Mouse (Mus musculus) kidney, adult 18-20 months (tissue): ENCODE measurements around the gene Rbm38.
A peak's percentile ranks its signal among the peaks of the same experiment; 100 is the strongest.

ENCODE experiments used
- DNase-seq: peaks from one replicate; pipeline ENCODE4 v3.0.0; 2021

Gene Rbm38

DNA sequence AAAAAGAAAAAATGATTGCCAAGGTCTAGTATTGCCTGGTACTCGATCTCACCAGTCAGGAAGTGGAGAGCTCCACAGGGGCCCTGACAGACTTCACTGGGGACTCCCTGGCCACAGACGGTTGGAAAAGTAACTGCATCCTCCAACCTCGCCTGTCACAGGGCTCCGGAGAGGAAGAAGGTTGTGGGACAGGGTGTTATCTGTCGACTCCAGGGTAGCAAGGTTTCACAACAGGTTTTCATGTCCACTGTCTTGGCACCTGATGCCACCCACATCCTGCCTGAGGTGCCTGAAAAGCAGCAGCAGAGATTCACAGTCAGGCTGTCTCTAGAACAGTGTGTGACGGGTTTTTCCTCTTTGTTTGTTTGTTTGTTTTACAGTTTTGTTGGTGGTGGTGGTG is 2.4 kb upstream of the Rbm38 start:
- no peak for DNase-seq

DNA sequence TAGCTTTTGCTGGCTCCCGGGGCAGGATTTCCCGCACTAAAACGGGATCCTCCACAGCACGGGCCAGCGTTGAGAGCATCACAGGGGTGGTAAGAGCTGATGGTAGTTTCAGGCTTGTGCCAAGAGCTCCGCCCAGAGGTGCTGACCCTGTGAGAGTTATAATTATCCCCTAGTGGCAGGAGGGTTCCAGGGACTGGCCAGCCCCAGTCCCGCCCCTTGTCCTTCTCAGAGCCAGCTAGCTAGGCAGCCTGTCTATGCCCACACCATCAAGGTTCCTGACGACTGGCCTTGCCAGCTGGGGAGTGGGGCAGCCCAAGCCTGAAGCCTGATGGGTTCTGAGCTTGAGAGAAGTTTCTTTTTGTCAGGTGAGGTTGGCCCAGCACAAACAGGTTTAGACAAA is 1.7 kb upstream of the Rbm38 start:
- DNase-seq, result peak; percentile 47

DNA sequence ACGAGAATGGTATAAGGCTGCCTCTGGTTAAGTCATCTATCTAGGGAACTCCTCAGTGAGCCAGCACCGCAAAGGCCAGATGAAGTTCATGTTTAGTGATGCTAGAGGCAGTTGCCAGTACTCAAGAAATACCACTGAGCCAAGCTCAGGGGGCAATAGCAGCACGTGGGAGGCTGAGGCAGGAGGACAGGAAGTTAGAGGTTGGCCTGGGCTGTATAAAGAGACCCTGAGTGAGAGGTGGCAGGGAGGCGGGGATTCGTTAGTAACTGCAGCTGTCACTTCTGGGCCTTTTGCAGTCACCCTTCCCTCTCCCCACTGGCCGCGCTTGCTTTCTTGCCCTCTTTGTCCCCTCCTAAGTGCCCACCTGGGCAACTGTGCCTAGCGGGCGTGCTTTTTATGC is 976 bp upstream of the Rbm38 start:
- DNase-seq, result no peak

DNA sequence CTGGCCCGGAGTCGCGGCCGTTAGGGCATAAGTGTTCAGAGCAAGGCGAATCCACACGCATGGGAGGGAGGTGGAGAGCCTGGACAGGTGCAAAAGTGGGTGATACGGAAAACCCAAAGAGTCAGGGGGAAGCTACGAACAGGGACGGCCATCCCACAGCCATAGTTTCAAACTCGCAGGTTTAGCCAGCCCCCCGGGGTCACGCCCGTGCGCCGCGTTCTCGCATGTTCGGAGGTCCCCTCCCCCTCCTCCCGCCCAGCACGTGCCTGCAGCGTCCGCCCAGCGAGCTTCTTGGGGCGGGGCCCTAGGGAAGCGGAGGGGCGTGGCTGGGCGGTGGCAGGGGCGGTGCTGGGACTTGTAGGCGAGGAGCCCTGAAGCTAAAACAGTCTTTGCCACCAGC is 508 bp upstream of the Rbm38 start:
- peak; percentile 94 for DNase-seq

DNA sequence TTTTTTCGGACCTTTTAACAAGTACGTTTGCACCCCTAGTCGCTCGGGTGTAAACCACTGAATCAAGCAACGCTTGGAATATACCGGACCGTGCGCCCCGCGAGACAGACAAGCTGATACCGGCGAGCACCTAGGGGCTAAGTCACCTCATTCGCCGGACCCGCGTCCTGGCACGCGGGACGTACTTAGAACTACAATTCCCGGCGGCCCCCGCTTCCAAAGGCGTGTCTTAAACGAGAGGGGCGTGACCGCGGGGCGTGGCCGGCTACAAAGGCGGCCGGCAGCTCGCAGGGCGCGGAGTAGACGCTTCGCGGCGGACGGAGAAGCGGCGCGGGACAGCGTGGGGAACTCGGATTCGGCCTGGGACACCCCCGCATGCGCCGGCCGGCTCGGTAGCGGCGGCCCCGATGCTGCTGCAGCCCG is 1.3 kb downstream of the Rbm38 start:
- DNase-seq, result peak; percentile 95

DNA sequence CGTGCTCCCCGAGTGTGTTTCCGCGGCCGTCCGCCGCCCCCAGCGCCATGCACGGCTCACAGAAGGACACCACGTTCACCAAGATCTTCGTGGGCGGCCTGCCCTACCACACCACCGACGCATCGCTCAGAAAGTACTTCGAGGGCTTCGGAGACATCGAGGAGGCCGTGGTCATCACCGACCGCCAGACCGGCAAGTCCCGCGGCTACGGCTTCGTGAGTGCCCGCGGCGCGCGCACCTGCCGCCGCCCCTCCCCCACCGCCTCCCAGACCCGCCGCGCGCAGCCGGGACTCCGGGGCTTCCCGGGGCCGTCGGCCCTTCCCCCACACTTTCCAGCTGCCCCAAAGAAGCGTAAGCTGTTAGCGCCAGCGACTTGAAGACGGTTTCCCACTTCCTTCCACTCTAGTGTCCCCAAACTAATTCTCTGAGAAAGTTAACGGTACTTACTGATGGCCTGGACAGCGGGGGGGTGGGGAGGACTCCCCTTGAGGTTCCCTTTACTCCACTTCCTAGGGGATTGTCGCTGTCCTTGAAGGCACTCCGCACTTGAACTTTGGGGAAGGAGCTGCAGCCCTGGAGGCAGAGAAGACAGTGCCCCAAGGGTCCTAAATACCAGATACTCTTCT is 1.9 kb downstream of the Rbm38 start:
- peak; percentile 13 for DNase-seq

DNA sequence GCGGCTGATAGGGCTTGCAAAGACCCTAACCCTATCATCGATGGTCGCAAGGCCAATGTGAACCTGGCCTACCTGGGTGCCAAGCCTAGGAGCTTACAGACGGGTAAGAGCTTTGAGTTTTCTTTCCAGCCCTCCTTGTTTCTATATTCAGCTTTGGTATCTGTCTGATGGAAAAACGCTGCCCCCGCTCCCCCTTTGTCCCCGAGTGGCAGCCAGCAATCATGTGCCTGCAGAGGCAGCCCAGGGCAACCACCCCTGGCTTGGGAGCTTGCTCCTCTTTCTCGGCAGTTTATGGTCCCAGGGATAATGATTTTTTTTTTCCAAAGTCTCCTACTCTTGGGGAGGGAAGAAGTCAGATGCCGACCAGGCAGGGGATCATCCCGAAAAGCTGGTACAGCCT is 2.5 kb downstream of the Rbm38 start:
- DNase-seq, result no peak

DNA sequence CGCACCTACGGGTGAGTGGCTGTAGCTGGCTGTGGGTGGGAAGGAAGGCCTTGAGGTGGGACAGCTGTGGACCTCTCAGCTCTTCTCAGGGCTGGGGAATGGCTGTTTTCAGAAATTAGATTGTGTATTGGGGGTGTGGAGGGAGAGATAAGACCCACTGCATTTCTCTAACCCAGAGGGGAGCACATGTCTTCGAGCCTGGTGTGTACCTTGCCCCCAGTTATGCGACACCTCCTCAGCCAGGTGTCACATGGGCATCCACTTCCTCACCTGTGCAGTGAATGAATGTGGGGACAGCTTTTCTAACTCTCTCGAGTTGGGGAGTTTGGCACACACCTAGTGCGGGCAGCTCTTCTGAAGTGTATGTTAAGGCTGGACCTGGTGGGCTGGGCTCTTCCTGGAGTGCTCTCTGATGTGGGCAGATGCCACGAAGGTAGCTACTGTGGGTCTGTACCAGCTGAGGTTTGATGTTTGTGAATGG is 3.1 kb downstream of the Rbm38 start:
- no peak for DNase-seq

DNA sequence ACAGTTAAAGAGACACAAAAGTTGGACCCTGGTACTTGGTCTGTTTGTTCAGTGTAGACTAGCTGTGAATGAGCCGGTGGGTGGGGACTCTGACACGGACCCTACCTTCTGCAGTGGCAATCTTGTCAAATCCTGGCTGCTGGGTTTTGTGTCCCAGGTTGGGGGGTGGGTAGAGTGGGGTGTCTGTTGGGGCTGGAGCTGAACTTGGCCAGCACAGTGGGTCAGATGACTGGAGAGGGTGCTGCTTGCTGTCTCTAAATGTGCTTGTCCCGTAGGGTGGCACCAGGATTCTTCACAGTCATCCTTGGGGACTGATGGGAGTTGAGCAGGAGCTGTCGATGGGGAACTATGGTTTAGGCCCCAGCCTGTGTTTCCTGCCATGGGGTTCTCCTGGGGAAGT is 3.7 kb downstream of the Rbm38 start:
- no peak for DNase-seq

DNA sequence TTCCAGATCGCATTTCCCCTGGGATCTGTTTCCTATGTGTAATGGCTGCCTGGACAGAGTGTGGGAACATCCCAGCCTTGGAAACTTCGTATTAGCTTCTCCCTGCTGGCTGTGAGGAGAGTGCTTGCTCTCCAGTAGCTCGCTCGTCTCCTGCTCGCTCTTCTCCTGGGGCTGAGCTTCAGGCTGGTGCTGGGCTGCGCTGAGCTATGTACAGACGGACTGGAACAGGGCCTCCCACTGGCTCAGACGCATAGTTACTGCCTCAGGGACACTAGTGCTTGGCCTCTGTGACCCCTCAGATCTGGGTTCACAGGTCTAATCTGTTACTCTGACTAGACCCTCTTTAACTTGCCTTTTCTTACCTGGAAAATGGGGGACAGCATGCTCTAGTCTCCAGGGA is 4.1 kb downstream of the Rbm38 start:
- no peak for DNase-seq

DNA sequence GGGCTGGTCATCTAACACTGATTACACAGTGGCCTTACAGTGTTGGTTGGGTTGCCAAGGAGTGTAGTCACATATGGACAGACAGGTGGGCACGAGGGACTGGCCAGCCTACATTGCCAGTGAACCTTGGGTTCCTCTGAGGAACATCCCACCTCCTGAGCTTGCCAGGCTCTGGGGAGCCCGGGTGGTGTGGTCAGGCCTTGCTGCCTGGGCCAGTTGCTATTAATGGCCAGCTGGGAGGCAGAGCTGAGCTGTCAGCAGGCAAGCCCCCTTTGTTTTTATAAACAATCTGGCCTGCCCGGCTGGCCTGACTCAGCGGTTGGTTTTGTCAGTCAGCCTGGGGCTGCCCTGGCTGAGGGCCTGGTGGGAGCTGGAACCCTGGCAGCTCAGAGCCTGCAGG is 4.6 kb downstream of the Rbm38 start:
- no peak for DNase-seq

DNA sequence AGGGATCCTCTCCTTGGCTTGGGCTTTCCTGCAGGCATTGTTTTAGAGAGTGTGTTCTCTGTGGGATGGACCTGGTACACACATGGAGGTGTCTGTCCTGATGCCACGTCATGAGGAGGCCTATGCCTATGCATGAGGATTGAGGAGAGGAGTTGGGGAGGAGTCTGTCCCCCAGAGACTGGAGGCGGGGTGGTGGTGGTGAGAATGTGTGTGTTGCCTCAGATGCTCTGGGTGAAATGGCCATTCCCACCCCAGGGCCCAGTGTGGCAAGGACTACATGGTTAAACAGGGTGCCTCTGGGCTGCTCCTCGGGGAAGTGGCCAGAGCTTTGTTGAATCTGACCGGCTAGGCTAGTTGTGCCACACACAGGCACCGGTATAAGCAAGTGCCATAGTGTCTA is 6.0 kb downstream of the Rbm38 start:
- no peak for DNase-seq

DNA sequence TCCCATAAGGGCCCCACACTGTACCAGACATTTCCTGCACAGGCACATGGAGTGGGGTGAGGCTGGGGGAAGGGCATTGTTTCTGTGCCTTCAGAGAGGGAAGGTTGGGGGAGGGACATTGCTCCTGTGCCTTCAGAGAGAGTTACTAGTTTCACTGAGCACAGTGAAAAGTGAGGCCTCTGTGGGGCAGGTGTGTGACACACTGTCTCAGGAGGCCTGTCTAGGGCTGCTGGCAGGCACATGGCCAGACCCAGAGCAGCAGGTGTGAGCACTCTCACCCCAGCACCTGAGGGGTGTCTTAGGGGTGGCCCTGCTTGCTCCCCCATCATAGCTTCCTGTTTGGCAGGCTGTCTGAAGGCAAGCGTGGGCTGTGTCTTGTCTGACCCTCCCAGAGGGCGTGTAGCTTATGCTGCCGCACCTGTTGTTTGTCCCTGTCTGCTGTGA is 6.4 kb downstream of the Rbm38 start:
- DNase-seq, result no peak

DNA sequence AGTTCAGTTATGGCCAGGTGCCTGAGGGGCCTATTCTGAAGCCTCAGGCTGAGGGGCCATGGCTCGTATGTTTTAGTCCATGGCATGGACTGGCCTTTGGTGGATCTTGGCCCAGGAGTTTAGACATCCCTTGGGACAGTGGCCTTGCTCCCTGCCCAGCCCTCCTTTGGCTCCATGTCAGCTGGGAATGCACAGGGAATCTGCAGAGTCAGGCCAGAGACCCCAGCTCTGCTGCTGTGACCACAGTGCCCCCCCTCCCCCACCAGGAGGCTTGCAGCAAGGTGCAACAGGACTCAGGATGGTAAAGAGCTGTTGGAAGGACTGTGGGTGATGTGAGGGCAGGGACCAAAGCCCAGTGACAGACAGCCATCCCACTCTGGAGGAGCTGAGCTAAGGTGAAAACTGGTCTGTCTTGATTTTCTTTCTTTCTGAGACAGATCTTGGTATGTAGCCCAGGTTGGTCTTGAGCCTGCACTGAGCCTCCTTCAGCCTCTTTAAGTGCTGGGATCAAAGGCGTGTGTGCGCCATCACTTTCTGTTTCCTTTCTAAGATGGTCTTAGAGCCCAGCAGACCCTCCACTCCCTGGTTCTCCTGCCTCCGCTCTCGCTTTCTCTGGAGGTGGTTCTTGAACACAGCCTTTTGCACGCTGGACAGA is 7.0 kb downstream of the Rbm38 start:
- DNase-seq, result no peak

DNA sequence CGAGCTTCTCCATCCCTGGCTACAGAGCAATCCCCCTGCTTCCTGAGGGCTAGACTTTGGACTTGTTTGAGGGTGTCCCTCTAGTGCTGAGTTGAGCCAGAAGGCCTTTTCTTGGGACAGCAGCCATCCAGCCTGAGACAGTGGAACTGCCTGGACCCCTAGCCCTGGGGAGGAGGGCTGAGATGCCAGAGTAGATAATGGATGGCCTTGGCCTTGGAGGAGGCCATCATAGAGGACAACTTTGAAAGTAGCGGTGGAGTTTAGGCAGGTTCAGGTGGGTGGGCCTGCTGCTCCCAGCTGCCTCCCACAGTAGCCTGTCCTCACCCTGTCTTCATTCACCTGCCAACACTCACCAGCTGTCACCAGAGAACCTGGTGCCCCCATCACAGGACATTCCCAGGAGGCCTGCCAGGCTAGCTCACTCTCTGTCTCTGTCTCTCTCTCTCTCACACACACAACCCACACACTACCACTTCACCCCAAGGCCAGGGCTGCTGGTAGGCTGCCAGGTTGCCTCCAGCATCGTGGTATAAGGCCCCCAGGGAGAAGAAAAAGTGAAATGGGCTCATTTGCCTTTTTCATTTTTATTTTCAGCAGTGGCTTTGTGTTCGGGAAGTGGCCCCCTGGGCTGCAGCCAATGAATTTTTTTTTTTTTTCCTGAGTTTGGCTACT is 7.7 kb downstream of the Rbm38 start:
- no peak for DNase-seq

DNA sequence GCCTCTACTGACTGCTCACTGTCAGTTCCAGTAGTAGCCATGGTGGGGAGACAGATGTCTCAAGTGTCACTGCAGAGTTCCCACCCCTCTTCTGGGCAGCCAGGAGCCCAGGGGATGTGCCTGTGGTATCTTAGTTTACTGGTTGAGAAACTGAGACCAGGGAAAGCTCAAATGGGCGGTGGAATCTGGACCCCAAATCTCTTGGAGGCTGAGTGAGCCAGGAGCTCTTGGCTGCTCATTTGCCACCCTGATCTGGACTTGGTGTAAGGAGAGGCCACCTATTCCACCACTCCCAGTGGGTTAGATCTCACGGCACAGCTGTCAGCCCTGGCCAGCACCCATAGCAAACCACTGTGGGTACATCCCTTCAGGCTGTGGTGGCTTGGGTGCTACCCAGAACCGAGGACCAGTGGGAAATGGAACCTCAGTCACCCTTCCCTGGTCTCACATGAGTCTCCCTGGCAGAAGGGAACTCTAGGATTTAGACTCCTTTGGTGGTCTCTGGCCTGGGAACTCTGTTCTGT is 8.3 kb downstream of the Rbm38 start:
- DNase-seq, result no peak

DNA sequence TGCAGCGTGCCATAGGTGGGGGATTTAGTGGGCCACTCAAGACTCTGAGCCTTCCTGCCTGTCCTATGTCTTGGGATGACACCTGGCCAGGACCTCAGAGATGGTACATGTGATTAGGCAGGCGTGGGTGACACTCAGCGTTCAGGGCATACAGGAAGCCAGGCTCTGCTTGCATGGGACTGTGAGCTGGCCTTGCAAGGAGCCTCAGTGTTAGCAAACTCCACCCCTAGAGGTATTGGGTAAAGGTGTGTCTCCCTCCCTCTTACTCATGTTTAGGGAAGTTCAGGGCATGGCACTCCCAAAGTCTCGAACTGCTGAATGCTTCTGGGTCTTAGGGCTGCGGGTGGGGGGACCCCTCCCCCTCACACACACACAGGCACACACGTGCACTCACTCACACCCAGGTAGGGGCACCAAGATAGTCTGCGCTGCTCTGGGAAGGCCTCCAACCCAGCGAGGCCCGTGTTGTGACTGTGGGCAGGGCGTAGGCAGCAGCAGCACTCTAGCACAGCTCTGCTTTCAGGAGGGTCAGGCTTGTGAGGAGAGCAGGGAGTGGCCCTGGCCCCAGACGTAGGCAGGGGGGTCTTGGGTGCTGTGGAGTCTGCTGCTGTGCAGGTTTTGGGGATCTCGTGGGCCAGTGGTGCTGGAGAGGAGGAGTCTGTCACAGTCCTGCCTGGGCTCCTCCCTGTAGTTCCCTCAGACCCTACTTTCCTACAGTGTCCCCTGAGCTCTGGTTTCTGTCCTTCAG is 10.5 kb downstream of the Rbm38 start:
- DNase-seq, result no peak

DNA sequence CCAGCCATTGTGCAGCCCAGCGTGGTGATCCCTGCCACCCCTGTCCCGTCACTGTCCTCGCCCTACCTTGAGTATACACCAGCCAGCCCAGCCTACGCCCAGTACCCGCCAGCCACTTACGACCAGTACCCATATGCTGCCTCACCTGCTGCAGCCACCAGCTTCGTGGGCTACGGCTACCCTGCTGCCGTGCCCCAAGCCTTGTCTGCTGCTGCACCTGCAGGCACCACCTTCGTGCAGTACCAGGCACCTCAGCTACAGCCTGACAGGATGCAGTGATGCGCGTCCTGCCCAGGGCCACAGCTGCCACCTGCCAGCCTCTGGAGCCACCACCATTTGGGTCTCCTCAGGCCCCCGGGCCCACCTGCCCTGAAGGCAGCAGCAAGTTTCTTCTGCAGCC is 13.2 kb downstream of the Rbm38 start:
- no peak for DNase-seq

DNA sequence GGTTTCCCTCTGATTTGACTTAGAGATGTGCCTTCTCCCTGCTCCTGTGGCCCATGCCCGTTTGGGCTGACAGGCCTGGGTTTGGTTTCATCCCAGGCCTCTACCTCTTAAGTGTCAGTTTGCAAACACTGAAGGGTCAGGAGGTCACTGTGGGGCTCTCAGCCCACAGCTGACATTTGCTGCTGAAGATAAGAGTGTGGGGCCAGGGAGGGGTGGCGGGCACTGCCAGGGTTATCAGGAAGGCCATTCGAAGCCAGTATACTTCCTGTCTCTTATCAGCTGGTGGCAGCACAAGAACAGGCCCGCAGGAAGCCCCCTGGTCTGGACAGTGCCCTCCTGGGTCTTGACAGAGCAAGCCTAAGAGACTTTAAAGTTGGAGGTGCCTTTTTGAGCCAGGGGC is 14.7 kb downstream of the Rbm38 start:
- no peak for DNase-seq

DNA sequence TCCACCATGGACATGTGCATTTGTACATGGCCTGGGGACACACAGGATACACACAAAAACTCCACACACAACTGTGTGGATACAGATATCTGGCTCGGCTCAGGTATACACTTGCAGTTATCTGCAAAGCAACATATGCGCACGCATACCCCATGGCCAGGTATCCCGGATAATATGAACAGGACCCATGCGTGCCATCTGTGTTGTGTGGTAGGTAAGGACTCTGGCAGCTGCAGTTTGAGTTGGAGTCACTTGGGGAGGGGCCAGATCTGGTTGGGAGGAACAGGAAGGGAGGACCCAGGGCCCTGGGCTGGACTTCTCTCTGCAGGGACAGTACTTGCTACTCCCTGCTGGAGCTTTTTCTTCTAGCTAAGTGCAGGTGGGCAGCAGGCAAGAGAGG is 15.4 kb downstream of the Rbm38 start:
- DNase-seq, result no peak

DNA sequence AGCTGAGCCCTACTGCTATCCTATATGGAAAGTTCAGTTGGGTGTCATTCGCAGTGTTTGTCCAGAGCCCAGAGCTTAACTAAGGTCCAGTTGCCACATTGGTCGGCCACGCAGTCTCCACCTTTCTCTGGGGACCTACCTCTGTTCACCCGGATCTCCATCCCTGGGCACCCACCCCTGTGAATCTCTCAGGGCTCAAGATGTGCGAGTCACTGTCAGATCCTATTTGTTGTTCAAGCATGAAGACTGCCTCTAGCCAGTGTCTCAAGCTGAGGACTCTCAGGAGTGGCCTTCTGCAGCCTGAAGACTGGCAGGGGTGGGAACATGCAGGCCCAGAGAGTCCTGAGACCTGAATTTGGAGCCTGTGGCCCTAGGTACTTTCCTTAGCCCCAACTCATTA is 15.8 kb downstream of the Rbm38 start:
- DNase-seq, result no peak

DNA sequence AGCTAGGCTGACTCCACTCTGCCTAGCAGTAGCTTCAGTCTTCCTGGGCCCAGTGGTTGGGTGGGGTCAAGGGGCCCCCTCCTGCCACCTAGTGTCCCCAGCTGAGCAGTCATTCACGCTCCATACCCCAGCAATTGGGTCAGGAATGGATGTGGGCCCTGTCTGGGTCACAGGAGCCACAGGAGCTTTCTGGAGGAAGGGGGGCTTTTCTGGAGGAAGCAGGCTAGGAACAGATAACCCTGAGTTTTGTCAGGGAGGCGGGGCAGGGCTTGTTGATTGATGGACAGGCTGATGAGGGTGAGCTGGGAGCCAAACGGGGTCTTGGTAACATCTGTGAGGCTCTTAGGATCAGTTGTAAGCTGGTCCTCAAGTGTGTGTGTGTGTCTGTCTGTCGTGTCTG is 16.3 kb downstream of the Rbm38 start:
- DNase-seq, result no peak

DNA sequence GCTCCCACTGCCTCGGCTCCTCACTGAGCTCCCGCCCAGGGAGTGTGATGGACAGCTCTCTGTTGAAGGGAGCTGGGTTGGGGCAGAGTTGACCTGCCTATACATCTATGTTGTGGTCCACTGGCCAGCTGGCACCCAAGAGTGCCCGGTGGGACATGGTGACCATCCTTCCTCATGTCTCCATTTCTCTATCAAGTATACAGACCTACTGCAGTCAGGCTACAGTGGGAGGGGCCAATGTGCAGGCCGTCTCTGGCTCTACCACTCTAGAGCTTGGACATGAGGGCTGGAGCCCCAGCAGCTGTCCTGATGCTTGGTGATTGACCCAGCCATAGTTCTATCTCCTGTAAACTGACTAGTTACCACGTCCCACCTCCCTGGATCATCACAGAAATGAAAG is 17.0 kb downstream of the Rbm38 start:
- DNase-seq, result no peak
